Mouse (Mus musculus): ENCODE measurements at regions not wholly inside any gene's neighbourhood (a gene's known extent, or its start where the extent isn't known, plus 50 kb on each side); places are given as distances from the start of the nearest gene placed in this dataset.

DNA sequence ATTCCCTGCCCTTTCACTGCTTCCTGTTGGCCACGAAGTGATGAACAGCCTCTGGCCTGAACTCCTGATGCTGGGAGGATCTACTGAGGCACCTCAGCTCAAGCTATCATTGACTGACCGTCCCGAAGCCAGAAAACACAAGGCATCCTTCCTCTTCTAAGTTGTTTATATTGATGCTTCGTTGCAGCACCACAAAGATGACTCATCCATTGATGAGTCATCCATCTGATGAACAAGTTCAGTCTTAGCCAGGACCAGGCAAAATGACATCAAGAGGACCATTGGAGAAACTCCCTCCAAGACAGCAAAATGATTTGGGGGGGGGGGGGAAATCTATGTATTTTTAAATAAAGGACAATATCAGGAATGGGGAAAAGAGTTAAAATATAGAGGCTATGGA lies 144.5 kb downstream of the Rab28 start:
- no peak for DNase-seq (ENCODE audit: low spot score)

DNA sequence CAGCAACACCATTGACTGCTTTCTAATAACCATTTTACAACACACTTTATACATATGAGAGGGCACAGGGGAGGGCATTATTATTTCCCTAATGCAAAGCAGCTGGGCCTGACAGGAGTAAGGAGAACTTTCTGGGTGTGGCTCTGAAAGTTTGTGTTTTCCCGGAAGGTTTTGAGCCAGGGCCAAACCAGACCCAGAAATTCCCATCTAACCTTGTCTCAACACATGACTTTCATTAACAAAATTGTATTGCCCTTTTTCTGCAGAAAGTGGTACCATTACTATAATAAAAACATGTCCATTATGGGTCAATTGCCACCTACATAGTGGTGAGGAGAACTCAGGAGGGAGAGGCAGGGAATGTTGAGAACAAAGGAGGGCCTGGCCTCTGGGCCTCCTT lies 145.7 kb downstream of the Rab28 start:
- peak; percentile 34 for DNase-seq (ENCODE audit: low spot score)

DNA sequence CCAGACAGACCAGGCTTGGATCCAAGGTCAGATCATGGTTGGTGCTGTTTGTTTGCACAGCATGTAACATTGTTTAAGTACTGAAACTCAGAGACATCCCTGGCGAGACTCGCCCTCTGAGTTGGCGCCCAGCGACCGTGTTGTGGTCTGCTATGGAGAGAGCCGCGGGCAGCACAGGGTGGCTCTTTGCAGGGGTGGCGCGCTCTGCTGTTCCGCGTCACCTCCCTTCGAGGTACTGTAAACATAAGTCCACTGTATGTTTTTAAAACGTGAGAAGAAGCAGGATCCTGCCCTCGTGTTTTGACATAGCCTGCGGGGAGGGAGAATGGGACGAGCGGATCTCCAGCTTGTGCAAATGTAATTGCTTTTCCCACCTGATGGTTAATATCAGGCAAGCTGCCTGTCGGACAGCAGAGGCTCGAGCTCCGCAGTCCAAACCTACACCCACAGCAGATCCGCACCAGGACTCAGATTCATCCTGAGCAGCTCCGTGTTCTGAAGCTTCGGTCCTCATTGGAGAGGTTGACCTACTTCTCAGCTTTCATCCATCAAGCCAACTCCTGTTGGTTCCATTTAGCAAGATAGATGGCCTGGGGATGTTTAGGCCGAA lies 151.2 kb downstream of the Rab28 start:
- no peak for DNase-seq (ENCODE audit: low spot score)

DNA sequence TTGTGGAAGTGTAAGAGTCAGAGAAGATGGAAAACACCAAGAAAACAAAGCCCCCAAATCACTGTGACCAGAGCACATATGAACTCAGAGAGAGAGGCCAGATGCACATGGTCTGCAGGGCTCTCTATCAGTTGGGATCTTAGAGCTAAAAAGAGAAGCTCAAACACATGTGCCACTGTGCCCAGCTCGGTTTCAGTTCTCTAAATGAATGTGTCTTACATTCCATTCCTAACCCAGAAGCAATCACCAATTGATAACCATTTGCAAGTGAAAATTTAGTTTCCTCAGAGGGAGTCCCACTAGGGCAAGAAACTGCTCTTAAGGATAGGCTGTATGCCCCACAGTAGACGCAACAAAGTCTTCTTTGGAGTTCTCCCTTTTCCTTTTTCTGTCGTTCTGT lies 153.6 kb downstream of the Rab28 start:
- DNase-seq (ENCODE audit: low spot score) = no peak

DNA sequence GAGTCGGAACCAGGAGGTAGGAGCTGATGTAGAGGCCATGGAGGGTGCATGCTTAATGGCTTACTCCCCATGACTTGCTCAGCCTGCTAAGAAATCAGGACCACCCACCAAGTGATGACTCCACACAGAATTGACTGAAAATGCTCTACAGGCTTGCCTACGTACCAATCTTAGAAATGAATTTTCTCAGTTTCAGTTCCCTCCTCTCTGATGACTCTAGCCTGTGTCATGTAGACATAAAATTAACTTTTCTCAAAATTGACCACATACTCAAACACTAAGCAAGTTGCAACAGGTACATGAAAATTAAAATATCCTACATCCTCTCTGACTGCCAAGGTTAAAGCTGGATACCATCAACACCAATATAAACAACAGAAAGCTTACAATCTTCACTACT lies 157.9 kb downstream of the Rab28 start:
- no peak for DNase-seq (ENCODE audit: low spot score)

DNA sequence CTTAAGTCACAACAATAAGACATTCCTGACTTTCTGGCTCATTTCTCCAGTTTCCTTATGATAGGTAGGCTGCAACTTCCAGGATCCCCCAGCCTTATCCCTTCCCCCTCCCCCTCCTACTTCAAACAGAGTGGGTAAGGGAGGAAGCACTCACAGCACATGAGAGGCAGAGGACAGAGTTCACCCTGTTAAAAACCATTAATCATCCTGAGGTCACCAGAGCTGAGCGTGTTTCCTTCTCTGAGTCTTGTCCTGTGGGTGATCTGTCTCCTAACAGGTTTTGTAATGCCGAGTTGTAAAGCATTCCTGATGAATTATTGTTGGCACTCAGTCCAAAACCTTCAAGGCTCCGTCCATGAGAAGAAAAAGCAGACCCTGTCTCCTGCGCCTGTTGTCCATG lies 161.0 kb downstream of the Rab28 start:
- DNase-seq (ENCODE audit: low spot score) = peak; percentile 26

DNA sequence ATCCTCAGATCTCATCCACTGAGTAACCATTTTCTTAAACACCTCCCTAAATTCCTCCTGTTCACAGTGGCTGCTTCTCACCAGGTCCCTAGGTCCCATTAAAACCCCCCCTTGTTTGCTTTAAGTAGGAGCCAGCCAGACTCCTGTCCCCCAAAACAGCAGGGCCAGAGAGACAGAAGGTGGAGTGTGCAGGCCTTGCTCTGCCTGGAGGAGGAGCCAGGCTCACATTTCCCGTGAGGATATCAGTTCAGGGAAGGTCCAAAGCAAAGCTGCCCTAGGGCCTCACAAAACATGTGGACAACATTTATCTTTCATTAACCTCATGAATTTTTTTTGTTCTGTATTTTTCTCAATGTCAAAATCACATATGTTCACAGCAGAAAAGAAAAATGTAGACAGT lies 167.2 kb downstream of the Rab28 start:
- no peak for DNase-seq (ENCODE audit: low spot score)

DNA sequence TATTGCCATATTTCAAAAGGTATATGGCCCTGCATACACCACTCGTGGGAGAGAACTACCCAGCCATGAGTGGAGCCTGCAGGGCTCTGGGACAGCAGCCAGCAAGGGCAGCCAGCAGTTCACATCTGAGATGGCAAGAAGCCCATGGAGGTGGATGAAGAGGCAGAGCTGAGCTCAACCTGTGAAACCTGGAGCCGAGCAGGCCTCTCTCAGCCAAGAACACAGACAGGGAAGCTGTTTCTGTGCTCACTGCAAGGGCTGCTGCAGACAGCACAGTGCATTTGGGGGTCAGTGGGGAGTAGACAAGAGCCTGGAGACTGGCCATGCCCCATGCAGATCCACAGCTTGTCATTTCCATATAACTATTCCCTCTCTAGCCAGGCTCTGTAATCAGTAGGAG lies 173.4 kb downstream of the Rab28 start:
- no peak for DNase-seq (ENCODE audit: low spot score)
